Mouse (Mus musculus): ENCODE data around the gene Ift88. TPM values are rescaled to one million over a fixed set of nuclear protein-coding genes. Genes with fewer than 3 reads are reported as not detected.

Ift88 gene
- polyA plus RNA-seq, 1 experiment from 2014 or later, result 16.9 TPM

- no peak overlapping the region for H3K27ac ChIP-seq (replicated peaks; ENCODE audit: low read depth, low read length)
Observed at GRCm38 (mm10) chr14:57546131-57546530, 122.3 kb downstream of the Ift88 start.

GRCm38 (mm10) chr14:57546557-57547021 is 122.7 kb downstream of the Ift88 start:
- WGBS, result 23% methylated on average over 13 of the region's 13 CpGs
- Histone ChIP-seq H3K36me3 (replicated peaks; ENCODE audit: control insufficient read depth, insufficient read depth, low read depth, low read length) (no peaks in the 10 kb centered on the region; the same call in 1 of the 2 replicates), H3K9me3 (replicated peaks; ENCODE audit: control insufficient read depth, low read length) (no peaks in the 10 kb centered on the region), H3K27ac (replicated peaks; ENCODE audit: low read depth, low read length) (no peak overlapping the region), H3K4me3 (ENCODE audit: low read depth, low read length) (no peak overlapping the region), H3K4me1 (ENCODE audit: control insufficient read depth, insufficient read depth, low read length) (peaks cover 2% of the 10 kb centered on the region; the same call in 1 of the 2 replicates), H3K27me3 (ENCODE audit: control insufficient read depth, insufficient read depth, low read length) (no peaks in the 10 kb centered on the region), H3K4me2 (ENCODE audit: low read depth, low read length) (no peak overlapping the region), H3K9ac (replicated peaks; ENCODE audit: low read length) (no peak overlapping the region)
- DNase-seq (ENCODE audit: low spot score) (peak; percentile 24), ATAC-seq (replicated peaks; ENCODE audit: insufficient number of reproducible peaks, low FRiP score, low TSS enrichment, low read depth) (no peak; the same call in 1 of the 2 replicates)

More at GRCm38 (mm10) chr14:57546131-57546530, 122.3 kb downstream of the Ift88 start:
- no peaks in the 10 kb centered on the region for H3K9me3 ChIP-seq (replicated peaks; ENCODE audit: control insufficient read depth, low read length)
- peaks cover 2% of the 10 kb centered on the region; the same call in 1 of the 2 replicates for H3K4me1 ChIP-seq (ENCODE audit: control insufficient read depth, insufficient read depth, low read length)
- WGBS, result 85% methylated on average over 8 of the region's 8 CpGs
- H3K4me3 ChIP-seq (ENCODE audit: low read depth, low read length), result no peak overlapping the region
- ATAC-seq (replicated peaks; ENCODE audit: insufficient number of reproducible peaks, low FRiP score, low TSS enrichment, low read depth) (no peak), DNase-seq (ENCODE audit: low spot score) (no peak)
- H3K4me2 ChIP-seq (ENCODE audit: low read depth, low read length), result no peak overlapping the region
- no peaks in the 10 kb centered on the region for H3K27me3 ChIP-seq (ENCODE audit: control insufficient read depth, insufficient read depth, low read length)
- H3K9ac ChIP-seq (replicated peaks; ENCODE audit: low read length), result no peak overlapping the region
- H3K36me3 ChIP-seq (replicated peaks; ENCODE audit: control insufficient read depth, insufficient read depth, low read depth, low read length), result no peaks in the 10 kb centered on the region; the same call in 1 of the 2 replicates

- WGBS, result 78% methylated on average over 5 of the region's 5 CpGs
- Histone ChIP-seq H3K4me1 (ENCODE audit: control insufficient read depth, insufficient read depth, low read length) (peaks cover 2% of the 10 kb centered on the region; the same call in 1 of the 2 replicates), H3K27me3 (ENCODE audit: control insufficient read depth, insufficient read depth, low read length) (no peaks in the 10 kb centered on the region), H3K9me3 (replicated peaks; ENCODE audit: control insufficient read depth, low read length) (no peaks in the 10 kb centered on the region), H3K9ac (replicated peaks; ENCODE audit: low read length) (no peak overlapping the region), H3K4me3 (ENCODE audit: low read depth, low read length) (no peak overlapping the region), H3K4me2 (ENCODE audit: low read depth, low read length) (no peak overlapping the region), H3K27ac (replicated peaks; ENCODE audit: low read depth, low read length) (no peak overlapping the region), H3K36me3 (replicated peaks; ENCODE audit: control insufficient read depth, insufficient read depth, low read depth, low read length) (no peaks in the 10 kb centered on the region; the same call in 1 of the 2 replicates)
- DNase-seq (ENCODE audit: low spot score) (no peak), ATAC-seq (replicated peaks; ENCODE audit: insufficient number of reproducible peaks, low FRiP score, low TSS enrichment, low read depth) (no peak)
Observed at GRCm38 (mm10) chr14:57547062-57547461, 123.2 kb downstream of the Ift88 start.

- Histone ChIP-seq H3K36me3 (replicated peaks; ENCODE audit: control insufficient read depth, insufficient read depth, low read depth, low read length) (no peaks in the 10 kb centered on the region; the same call in 1 of the 2 replicates), H3K27ac (replicated peaks; ENCODE audit: low read depth, low read length) (no peak overlapping the region), H3K4me2 (ENCODE audit: low read depth, low read length) (no peak overlapping the region), H3K4me3 (ENCODE audit: low read depth, low read length) (no peak overlapping the region), H3K9ac (replicated peaks; ENCODE audit: low read length) (no peak overlapping the region), H3K9me3 (replicated peaks; ENCODE audit: control insufficient read depth, low read length) (no peaks in the 10 kb centered on the region), H3K4me1 (ENCODE audit: control insufficient read depth, insufficient read depth, low read length) (no peaks in the 10 kb centered on the region), H3K27me3 (ENCODE audit: control insufficient read depth, insufficient read depth, low read length) (no peaks in the 10 kb centered on the region)
- ATAC-seq (replicated peaks; ENCODE audit: insufficient number of reproducible peaks, low FRiP score, low TSS enrichment, low read depth) (no peak), DNase-seq (ENCODE audit: low spot score) (no peak)
Observed at GRCm38 (mm10) chr14:57552945-57553344, 129.1 kb downstream of the Ift88 start.

- H3K9me3 ChIP-seq (replicated peaks; ENCODE audit: control insufficient read depth, low read length), result no peaks in the 10 kb centered on the region
- no peak for DNase-seq (ENCODE audit: low spot score)
- ATAC-seq (replicated peaks; ENCODE audit: insufficient number of reproducible peaks, low FRiP score, low TSS enrichment, low read depth), result no peak
- H3K4me1 ChIP-seq (ENCODE audit: control insufficient read depth, insufficient read depth, low read length), result no peaks in the 10 kb centered on the region
- no peak overlapping the region for H3K9ac ChIP-seq (replicated peaks; ENCODE audit: low read length)
- H3K4me3 ChIP-seq (ENCODE audit: low read depth, low read length), result no peak overlapping the region
- 86% methylated on average over 5 of the region's 5 CpGs for WGBS
- no peak overlapping the region for H3K27ac ChIP-seq (replicated peaks; ENCODE audit: low read depth, low read length)
- H3K27me3 ChIP-seq (ENCODE audit: control insufficient read depth, insufficient read depth, low read length), result no peaks in the 10 kb centered on the region
- H3K4me2 ChIP-seq (ENCODE audit: low read depth, low read length), result no peak overlapping the region
- H3K36me3 ChIP-seq (replicated peaks; ENCODE audit: control insufficient read depth, insufficient read depth, low read depth, low read length), result no peaks in the 10 kb centered on the region; the same call in 1 of the 2 replicates
Observed at GRCm38 (mm10) chr14:57554434-57554833, 130.6 kb downstream of the Ift88 start.

- Histone ChIP-seq H3K9ac (replicated peaks; ENCODE audit: low read length) (no peak overlapping the region), H3K4me2 (ENCODE audit: low read depth, low read length) (no peak overlapping the region), H3K4me3 (ENCODE audit: low read depth, low read length) (no peak overlapping the region), H3K27me3 (ENCODE audit: control insufficient read depth, insufficient read depth, low read length) (no peaks in the 10 kb centered on the region), H3K27ac (replicated peaks; ENCODE audit: low read depth, low read length) (no peak overlapping the region), H3K9me3 (replicated peaks; ENCODE audit: control insufficient read depth, low read length) (no peaks in the 10 kb centered on the region), H3K4me1 (ENCODE audit: control insufficient read depth, insufficient read depth, low read length) (no peaks in the 10 kb centered on the region), H3K36me3 (replicated peaks; ENCODE audit: control insufficient read depth, insufficient read depth, low read depth, low read length) (no peaks in the 10 kb centered on the region)
- WGBS, result 78% methylated on average over 7 of the region's 7 CpGs
- DNase-seq (ENCODE audit: low spot score) (no peak), ATAC-seq (replicated peaks; ENCODE audit: insufficient number of reproducible peaks, low FRiP score, low TSS enrichment, low read depth) (no peak)
Observed at GRCm38 (mm10) chr14:57555471-57556070, 131.7 kb downstream of the Ift88 start.

GRCm38 (mm10) chr14:57556922-57557321 is 133.1 kb downstream of the Ift88 start:
- H3K4me3 ChIP-seq (ENCODE audit: low read depth, low read length), result no peak overlapping the region
- WGBS, result 89% methylated on average over 1 of the region's 1 CpGs
- ATAC-seq (replicated peaks; ENCODE audit: insufficient number of reproducible peaks, low FRiP score, low TSS enrichment, low read depth), result no peak
- no peaks in the 10 kb centered on the region for H3K27me3 ChIP-seq (ENCODE audit: control insufficient read depth, insufficient read depth, low read length)
- H3K36me3 ChIP-seq (replicated peaks; ENCODE audit: control insufficient read depth, insufficient read depth, low read depth, low read length), result no peaks in the 10 kb centered on the region
- DNase-seq (ENCODE audit: low spot score), result no peak
- no peaks in the 10 kb centered on the region for H3K4me1 ChIP-seq (ENCODE audit: control insufficient read depth, insufficient read depth, low read length)
- H3K27ac ChIP-seq (replicated peaks; ENCODE audit: low read depth, low read length), result no peak overlapping the region
- no peaks in the 10 kb centered on the region for H3K9me3 ChIP-seq (replicated peaks; ENCODE audit: control insufficient read depth, low read length)
- H3K4me2 ChIP-seq (ENCODE audit: low read depth, low read length), result no peak overlapping the region
- no peak overlapping the region for H3K9ac ChIP-seq (replicated peaks; ENCODE audit: low read length)

GRCm38 (mm10) chr14:57565626-57566025 is 141.8 kb downstream of the Ift88 start:
- no peaks in the 10 kb centered on the region for H3K36me3 ChIP-seq (replicated peaks; ENCODE audit: control insufficient read depth, insufficient read depth, low read depth, low read length)
- DNase-seq (ENCODE audit: low spot score), result no peak

More at GRCm38 (mm10) chr14:57565626-57566025, 141.8 kb downstream of the Ift88 start:
- H3K9me3 ChIP-seq (replicated peaks; ENCODE audit: control insufficient read depth, low read length), result no peaks in the 10 kb centered on the region
- ATAC-seq (replicated peaks; ENCODE audit: insufficient number of reproducible peaks, low FRiP score, low TSS enrichment, low read depth), result no peak
- H3K4me3 ChIP-seq (ENCODE audit: low read depth, low read length), result no peak overlapping the region
- H3K27me3 ChIP-seq (ENCODE audit: control insufficient read depth, insufficient read depth, low read length), result no peaks in the 10 kb centered on the region
- no peak overlapping the region for H3K4me2 ChIP-seq (ENCODE audit: low read depth, low read length)
- no peaks in the 10 kb centered on the region for H3K4me1 ChIP-seq (ENCODE audit: control insufficient read depth, insufficient read depth, low read length)
- 90% methylated on average over 6 of the region's 6 CpGs for WGBS
- H3K27ac ChIP-seq (replicated peaks; ENCODE audit: low read depth, low read length), result no peak overlapping the region
- H3K9ac ChIP-seq (replicated peaks; ENCODE audit: low read length), result no peak overlapping the region
